Mouse (Mus musculus) layer of hippocampus, postnatal 25 days (tissue): Measurements from ENCODE around the gene Senp6. TPM values are rescaled to one million over a fixed set of nuclear protein-coding genes. Genes with fewer than 3 reads are reported as not detected.
"Not testable (repeated sequence)": the region's sequence is repeated elsewhere in the genome, so short reads cannot be mapped to it uniquely, and the experiment has no call there.

ENCODE experiments used
- DNase-seq, 2 experiments: peaks; one replicate each; pipeline ENCODE4 v3.0.0; 2022; ENCODE audit warnings: mixed read lengths in 2 of 2, low spot score in 1 of 2; ENCODE audit errors: extremely low spot score in 1 of 2
- total RNA-seq, 2 experiments: library from RNA; stranded (reverse); gene quantifications; 2 replicates each; pipeline ENCODE4 v1.2.3; 2021

Gene Senp6
- total RNA-seq, 2 experiments from 2014 or later: 99.9 to 112 TPM

GRCm38 (mm10) chr9:80074067-80074466 lies 7.4 kb downstream of the Senp6 start:
- DNase-seq: no peak

DNA sequence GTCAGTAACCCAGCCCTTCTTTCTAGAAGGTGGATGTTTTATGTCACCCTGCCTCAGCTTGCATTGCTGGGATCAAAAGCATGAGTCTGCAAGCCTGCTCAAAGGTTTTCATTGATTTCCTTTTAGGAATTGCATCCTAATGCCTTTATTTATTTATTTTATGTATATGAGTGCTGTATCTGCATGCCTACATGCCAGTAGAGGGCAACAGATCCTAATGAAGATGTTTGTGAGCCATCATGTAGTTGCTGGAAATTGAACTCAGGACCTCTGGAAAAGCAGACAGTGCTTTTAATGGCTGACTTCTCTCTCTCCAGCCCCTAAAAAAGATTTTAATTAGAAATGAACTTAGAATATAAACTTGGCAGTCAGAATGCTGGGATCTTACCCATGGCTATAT lies 8.2 kb downstream of the Senp6 start:
- DNase-seq: no peak

GRCm38 (mm10) chr9:80080941-80081340 lies 14.2 kb downstream of the Senp6 start:
- DNase-seq: no peak

DNA sequence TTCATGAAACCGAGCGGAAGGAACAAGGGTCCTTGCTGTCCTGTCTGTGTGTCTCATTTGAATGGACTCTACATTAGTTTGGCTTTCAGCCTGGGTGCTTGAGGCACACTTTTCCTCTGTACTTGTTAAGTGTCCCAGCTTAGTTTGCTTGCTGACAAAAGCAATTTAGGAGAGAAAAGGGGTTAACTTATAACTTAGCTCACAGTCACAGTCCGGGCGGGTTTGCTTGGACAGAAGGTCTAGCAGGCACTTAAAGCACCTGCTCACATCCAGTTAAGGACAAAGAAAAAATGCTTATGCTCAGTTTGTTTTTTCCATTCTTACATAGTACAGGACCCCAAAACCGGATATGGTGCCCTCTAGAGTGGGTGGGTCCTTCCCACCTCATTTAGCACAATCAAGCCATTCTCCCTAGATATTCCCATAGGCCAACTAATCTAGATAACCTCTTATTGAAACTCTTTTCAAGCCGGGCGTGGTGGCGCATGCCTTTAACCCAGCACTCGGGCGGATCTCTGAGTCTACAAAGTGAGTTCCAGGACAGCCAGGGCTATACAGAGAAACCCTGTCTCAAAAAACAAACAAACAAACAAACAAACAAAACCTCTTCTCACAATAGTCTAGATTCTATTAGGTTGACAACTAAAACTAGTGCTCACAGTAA lies 17.9 kb downstream of the Senp6 start:
- DNase-seq: no peak

DNA sequence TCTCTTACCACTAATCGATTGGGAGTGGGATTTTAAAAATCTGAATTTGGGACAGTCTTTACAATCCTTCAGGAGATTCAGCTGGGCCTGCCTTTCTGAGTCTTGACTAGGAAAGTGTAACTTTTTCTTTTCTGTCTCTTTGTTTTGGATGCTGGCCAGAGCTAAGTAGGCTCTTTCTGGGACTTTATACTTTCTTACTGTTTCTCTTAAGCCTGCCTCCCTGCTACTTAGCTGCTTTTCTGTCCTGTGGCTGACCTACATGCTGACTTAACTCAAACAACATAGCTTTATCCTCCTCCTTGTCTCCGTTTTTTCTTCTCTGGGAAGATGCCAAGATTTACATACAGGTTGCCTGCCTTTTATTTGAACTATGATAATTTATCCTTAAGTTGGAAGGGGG lies 19.0 kb downstream of the Senp6 start:
- DNase-seq: no peak

DNA sequence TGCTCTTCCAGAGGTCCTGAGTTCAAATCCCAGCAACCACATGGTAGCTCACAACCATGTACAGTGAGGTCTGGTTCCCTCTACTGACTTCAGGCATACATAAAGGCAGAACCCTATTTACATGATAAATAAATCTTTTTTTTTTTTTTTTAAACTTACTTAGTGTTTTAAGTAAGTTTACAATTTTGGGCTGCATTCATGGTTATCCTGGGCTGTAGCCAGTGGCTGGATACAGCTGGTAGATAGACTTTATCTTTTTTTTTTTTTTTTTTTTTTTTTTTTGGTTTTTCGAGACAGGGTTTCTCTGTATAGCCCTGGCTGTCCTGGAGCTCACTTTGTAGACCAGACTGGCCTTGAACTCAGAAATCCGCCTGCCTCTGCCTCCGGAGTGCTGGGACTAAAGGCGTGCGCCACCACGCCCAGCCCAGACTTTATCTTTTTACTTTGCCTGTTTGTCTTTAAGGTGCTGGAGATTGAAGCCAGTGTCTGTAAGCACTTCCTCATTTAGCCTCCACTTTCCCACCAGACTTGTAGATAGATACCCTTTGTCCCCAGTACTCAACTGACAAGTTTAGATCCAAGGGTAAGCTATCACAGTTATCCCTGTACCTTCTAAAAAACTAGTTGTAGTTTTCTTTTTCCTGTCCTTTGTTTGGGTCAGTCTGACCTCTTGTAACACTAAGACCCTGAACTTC lies 19.7 kb downstream of the Senp6 start:
- not testable (repeated sequence) for DNase-seq

DNA sequence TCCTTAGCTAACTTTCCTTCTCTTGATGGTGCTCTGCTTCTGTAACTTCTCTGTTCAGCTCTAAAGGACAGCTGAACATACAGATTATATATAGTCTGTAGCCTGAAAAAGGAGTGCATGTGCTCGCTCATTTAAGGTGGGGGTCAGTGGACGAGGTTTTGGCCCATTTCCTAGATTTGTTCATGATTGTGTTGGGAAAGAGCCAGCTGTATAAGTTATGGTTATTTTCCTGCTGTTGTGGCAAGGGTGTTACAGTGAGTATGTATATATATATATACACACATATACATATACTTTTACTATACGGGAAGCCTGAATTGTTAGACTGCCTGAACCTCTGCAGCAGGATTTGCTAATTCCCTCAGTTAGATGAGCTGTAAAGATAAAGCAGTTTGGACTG lies 22.7 kb downstream of the Senp6 start:
- no peak for DNase-seq

DNA sequence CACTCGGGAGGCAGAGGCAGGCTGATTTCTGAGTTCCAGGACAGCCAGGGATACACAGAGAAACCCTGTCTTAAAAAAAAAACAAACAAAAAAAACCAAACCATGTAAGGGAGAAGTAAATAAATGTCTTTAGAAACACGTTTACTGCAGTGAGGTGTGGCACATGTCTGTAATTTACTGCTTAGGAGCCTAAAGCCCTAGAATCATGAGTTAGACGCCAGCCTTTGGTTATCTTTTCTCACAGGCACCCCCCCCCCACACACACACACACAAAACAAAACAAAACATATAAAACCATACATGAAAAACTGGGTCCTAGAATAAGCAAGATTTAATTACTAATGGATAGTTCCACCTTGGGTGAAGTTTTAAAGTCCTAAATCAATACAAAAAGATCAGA lies 29.6 kb downstream of the Senp6 start:
- DNase-seq: no peak

DNA sequence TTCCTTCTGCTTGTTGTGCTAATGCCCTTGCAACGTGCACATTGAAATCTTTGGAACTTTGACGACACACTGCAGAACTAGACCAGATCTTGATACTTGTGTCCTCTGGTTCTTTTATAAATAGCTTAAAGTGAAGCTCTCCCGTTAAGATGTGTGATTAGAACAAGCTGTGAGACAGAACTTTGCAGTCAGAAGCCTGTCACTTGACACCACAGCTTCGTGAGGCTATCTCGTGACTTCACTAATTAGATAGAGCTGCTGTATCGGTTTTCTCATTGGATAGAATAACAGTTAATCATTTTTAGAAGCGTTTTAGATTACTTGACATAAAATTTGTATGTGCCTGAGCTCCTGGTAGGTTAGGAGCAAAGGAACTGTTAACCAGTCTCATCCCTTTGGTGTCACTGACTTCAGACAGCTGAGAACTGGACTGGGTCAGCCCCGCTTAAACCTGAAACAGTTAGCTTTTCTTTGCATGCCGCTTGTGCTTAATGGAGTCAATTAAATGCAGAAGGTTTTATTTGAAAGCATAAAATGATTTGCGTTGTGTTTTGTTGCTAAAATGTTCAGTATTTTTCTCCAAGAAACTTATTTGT lies 79.4 kb downstream of the Senp6 start:
- DNase-seq: no peak

DNA sequence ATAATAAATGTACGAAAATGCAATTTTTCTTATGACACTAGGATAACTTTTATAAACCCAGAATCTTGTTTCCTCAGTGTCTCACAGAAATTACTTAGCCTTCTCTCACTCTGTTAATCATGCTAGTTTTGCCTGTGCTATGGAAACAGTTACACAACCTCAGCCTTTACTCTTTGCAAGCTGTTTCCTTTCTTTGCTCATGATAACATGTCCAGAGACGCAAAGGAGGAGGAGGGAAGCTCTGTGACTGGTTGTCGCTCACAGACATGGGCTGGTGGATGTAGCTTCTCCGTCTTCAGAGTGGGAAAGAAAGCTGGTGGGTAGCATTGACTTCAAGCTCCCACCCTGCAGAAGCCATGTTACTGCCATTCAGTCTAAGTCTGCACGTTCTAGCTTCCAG lies 82.9 kb downstream of the Senp6 start:
- no peak for DNase-seq

DNA sequence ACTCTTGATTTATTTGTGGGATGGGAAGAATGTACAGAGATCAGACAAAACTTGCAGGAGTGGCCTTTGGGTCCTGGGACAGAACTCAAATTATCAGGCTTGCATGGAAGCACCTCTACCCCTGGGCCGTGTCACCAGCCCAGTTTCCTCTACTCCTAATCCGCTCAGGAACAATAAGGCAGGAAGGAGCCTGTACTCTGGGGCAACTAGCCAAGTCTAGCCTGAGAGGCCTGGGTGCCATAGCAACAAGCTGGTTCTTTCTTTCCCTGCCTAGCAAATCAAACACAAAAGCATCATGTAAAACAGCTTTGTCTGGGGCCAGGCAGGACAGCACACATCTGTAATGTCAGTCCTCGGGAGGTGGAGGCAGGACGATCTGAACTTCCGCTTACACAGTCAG lies 88.6 kb downstream of the Senp6 start:
- peak; percentile 17 to 31 for DNase-seq

DNA sequence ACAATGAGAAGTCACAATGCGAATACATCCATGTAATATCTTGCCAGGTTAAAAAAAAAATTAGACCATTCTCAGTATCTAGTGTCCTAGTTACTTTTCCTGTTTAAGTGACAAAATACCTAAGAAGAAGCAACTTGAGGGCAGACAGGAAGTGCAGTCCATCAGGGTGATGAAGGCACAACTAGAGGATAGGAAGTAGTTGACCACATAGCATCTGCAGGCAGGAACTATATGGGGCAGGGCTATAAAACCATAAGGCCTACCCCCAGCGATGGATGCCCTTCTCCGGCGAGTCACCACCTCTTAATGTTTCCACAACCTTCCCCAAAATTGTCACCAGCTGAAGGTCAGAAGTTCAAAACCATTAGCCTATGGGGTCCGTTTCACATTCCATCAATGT lies 90.1 kb downstream of the Senp6 start:
- no peak for DNase-seq

DNA sequence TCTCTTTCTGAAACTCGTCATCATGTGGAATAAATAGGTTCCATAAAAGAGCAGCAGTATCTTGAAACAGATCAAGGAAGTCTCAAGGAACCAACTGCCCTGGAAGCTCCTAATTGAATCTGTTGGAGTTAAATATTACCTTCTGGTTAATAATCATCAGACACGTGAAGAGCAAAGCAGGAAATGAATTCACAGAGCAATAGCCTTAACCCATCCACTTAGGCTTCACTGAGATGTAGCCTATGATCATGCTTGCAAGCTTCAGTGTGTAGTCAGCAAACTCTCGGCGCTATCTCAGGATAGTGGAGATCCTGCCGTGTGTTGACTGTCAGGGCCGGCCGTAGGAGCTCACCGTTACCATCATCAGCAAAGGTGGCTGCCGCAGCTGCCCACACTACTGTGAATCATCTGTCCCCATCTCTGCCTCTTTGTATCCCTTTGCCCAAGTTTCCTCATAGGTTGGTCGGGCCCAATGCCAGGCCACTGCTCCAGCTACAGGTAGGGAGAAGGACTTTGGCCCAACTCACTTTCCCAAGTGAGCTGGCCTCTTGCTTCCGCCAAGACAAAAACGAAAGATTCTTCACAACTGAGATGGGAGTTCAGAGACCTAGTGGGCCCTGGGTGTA lies 91.2 kb downstream of the Senp6 start:
- no peak for DNase-seq

- DNase-seq: no peak
Measured at GRCm38 (mm10) chr9:80158937-80159336, 92.2 kb downstream of the Senp6 start.

DNA sequence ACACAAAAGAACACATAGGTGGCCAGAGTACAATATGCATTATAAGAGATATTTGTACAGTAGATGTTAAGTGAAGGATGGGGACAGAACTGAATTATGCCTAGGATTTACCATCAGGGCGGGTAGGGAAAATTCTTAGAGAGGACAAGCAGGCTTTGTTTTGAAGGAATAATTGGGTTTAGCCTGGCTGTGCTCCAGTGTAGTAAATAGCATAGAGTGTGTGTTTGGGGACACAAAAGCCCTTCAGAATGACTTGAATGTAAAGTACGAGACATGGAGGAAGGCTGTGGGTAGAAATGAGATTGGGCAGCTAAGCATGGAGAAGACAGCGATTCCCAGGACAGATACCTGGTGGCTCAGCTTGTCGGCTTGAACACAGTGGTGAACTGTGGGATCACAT lies 94.7 kb downstream of the Senp6 start:
- DNase-seq: no peak

- DNase-seq: no peak
Measured at GRCm38 (mm10) chr9:80163126-80163723, 96.5 kb downstream of the Senp6 start.

GRCm38 (mm10) chr9:80164191-80164590 lies 97.5 kb downstream of the Senp6 start:
- DNase-seq: no peak

GRCm38 (mm10) chr9:80164611-80165474 lies 98.1 kb downstream of the Senp6 start, which contains the start of gene Myo6:
Gene Myo6 (plus strand): TSS chr9:80165031.
- peak; percentile 89 to 92 for DNase-seq

DNA sequence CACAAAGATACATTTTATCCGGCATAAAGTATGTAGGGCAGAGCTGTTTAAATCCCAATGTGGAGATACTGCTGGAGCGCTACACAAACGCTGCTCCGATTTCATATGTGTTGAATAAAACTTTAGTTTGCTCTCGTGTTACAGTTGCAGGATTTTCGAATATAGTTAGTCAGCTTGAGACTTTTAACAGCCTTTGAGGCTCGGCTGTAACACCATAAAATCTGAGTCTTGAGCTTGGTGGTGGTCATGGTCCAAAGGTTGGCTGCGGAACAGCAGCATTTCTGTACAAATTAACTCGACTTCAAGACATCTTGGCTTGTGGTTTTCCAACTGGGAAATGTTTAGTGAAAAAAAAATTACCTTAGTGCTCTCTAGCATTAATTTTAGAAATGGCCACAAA lies 99.0 kb downstream of the Senp6 start:
- no peak for DNase-seq

GRCm38 (mm10) chr9:80166425-80166824 lies 99.7 kb downstream of the Senp6 start:
- no peak for DNase-seq
